ENCODE assay signal across 12 mouse cellular contexts in the genomic region with DNA sequence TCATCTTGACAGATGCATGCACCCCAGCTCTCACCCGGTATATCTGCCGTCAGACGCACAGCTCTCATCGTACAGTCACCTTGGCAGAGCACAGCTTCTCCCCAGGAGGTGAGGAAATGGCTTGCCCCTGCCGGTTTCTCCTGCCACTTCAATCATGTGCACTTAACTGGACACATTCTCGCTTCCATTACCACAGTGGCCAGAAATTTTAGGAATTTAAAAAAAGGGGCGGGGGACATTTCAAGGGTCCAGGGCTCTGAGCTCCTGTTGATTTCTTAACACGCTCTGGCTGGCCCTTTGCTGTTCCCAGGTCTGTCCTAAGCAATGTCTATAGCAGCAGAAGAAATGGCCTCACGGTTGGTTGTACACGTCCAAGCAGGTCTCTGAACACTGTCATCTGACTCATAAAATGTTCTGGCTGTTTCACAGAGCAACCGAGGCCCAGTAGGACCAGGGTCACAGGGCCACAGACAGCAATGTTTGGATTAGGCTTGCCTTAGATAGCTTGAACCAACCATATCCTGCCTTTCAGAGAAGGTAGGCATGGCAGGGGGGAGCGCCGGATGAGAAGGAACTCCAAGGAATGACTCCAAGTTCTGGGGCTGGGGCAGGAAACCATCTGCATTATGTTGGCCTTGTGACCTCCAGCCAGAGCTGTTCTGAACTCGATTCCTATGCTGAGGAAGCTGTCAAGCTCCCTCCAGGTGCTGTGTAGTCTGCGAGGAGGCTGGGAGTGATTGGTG. TPM values are rescaled to one million over a fixed set of nuclear protein-coding genes. Genes with fewer than 3 reads are reported as not detected.
A peak's percentile ranks its signal among the peaks of the same experiment; 100 is the strongest.
DNase-seq lines count a peak whose midpoint lies in the region; ATAC-seq and TF ChIP-seq lines count a peak whose summit lies in the region.
"Had no signal": no experiment of that assay in that cellular context is flagged by ENCODE, and none has a peak within 500 bp of the region (broad histone marks: within the 10 kb centered on the region; RNA-seq: fewer than 3 reads in every experiment).

No protein-coding gene starts in this region.

- ATAC-seq in lung, embryonic 15.5 days (ENCODE audit: borderline replicate concordance, extremely low read depth, low FRiP score, low TSS enrichment): peak; percentile 15; the same call in 1 of the 2 replicates
- ATAC-seq in heart, embryonic 14.5 days (ENCODE audit: insufficient number of reproducible peaks, insufficient read depth, low FRiP score, low read depth): no peak
- ATAC-seq in erythroid progenitor cell, adult 5-6 weeks (replicated peaks; ENCODE audit: low FRiP score, poor library complexity, severe bottlenecking): no peak
- ATAC-seq: CD4-positive, CD25-positive, alpha-beta regulatory T cell, adult 4 months had no signal

- TF ChIP-seq EP300 in heart, adult 2 months (IDR thresholded peaks at IDR 0.05; ENCODE audit: insufficient read depth, low read depth, low read length): no peak

- no peak for TF ChIP-seq POLR2A in heart, adult 2 months (IDR thresholded peaks at IDR 0.05; ENCODE audit: insufficient read depth, low read depth, low read length)

- no peak overlapping the region for H3K4me2 ChIP-seq in lung, embryonic 15.5 days
- H3K4me2 ChIP-seq in heart, embryonic 14.5 days (ENCODE audit: low read length): 0 out of 2 replicates have a peak overlapping the region, but pooled peaks have one; percentile 13
- H3K4me2 ChIP-seq: embryonic facial prominence, embryonic 12.5 days; limb, embryonic 15.5 days had no signal

- no peak for TF ChIP-seq CTCF in heart, adult 2 months (IDR thresholded peaks at IDR 0.05)

- H3K79me2 ChIP-seq in heart, adult 2 months (replicated peaks; ENCODE audit: control insufficient read depth, insufficient read depth, low read length): no peaks in the 10 kb centered on the region

- 49% methylated on average over 15 of the region's 15 CpGs for WGBS in heart, adult 2 months
- 23% methylated on average over 15 of the region's 15 CpGs for WGBS in lung, embryonic 15.5 days
- 38% methylated on average over 15 of the region's 15 CpGs for whole genome bisulfite sequencing in heart, embryonic 14.5 days

- H3K36me3 ChIP-seq in heart, adult 2 months (ENCODE audit: control insufficient read depth, insufficient read depth, low read length): no peaks in the 10 kb centered on the region
- no peaks in the 10 kb centered on the region for H3K36me3 ChIP-seq in lung, embryonic 15.5 days
- no peaks in the 10 kb centered on the region for H3K36me3 ChIP-seq in heart, embryonic 14.5 days (ENCODE audit: control insufficient read depth, insufficient read depth, low read length)
- H3K36me3 ChIP-seq: embryonic facial prominence, embryonic 12.5 days; limb, embryonic 15.5 days had no signal

- H3K9me3 ChIP-seq in lung, embryonic 15.5 days: no peaks in the 10 kb centered on the region
- H3K9me3 ChIP-seq in heart, embryonic 14.5 days (ENCODE audit: control insufficient read depth, low read length): peaks cover 3% of the 10 kb centered on the region; the same call in 1 of the 2 replicates
- H3K9me3 ChIP-seq: embryonic facial prominence, embryonic 12.5 days; limb, embryonic 15.5 days had no signal

- no peaks in the 10 kb centered on the region for H3K27me3 ChIP-seq in heart, adult 2 months (ENCODE audit: control insufficient read depth, insufficient read depth, low read length)
- H3K27me3 ChIP-seq in lung, embryonic 15.5 days: peaks cover 21% of the 10 kb centered on the region
- H3K27me3 ChIP-seq in heart, embryonic 14.5 days (ENCODE audit: control insufficient read depth, insufficient read depth, low read length): peaks cover 15% of the 10 kb centered on the region

- H3K4me3 ChIP-seq in heart, adult 2 months: no peak overlapping the region
- no peak overlapping the region for H3K4me3 ChIP-seq in lung, embryonic 15.5 days
- H3K4me3 ChIP-seq in heart, embryonic 14.5 days (ENCODE audit: control insufficient read depth in 1 of 2, insufficient read depth in 1 of 2, low read depth in 1 of 2, low read length in 2 of 2): no peak overlapping the region
- H3K4me3 ChIP-seq: embryonic facial prominence, embryonic 12.5 days; limb, embryonic 15.5 days; megakaryocyte, embryonic 14.5 days had no signal

- H3K4me1 ChIP-seq in heart, adult 2 months (ENCODE audit: control insufficient read depth, insufficient read depth, low read length): peaks cover 12% of the 10 kb centered on the region; the same call in 1 of the 2 replicates
- peaks cover 30% of the 10 kb centered on the region for H3K4me1 ChIP-seq in lung, embryonic 15.5 days
- peaks cover 29 to 31% of the 10 kb centered on the region in 2 experiments for H3K4me1 ChIP-seq in heart, embryonic 14.5 days (ENCODE audit: control insufficient read depth in 2 of 2, insufficient read depth in 2 of 2, low read length in 2 of 2)

- peak overlapping the region; percentile 94 for H3K27ac ChIP-seq in heart, adult 2 months
- peak overlapping the region; percentile 69 for H3K27ac ChIP-seq in lung, embryonic 15.5 days
- peak overlapping the region; percentile 42 to 57 for H3K27ac ChIP-seq in heart, embryonic 14.5 days (replicated peaks in 1 of 2; ENCODE audit: control insufficient read depth in 1 of 2, insufficient read depth in 1 of 2, low read depth in 2 of 2, low read length in 2 of 2)
- H3K27ac ChIP-seq: embryonic facial prominence, embryonic 12.5 days; limb, embryonic 15.5 days had no signal

- intact Hi-C loops in heart, adult 2 months (cut with DNase I): loop anchor here (2.0 kb wide), 1 partner anchor 21 kb away; a partner anchor contains a TSS

- peak in 1 of 2 experiments; percentile 27 for DNase-seq in heart, adult 2 months
- no peak for DNase-seq in heart, adult 9 months (ENCODE audit: low spot score in 2 of 2)
- no peak for DNase-seq in lung, postnatal 25 days (ENCODE audit: low spot score)
- peak; percentile 49 for DNase-seq in retina, embryonic 14.5 days (ENCODE audit: low spot score)
- no peak for DNase-seq in natural killer cell, adult 2 months (ENCODE audit: low spot score in 2 of 2)

- no peak overlapping the region for H3K9ac ChIP-seq in heart, adult 2 months (ENCODE audit: low read depth, low read length)
- no peak overlapping the region for H3K9ac ChIP-seq in lung, embryonic 15.5 days
- H3K9ac ChIP-seq in heart, embryonic 14.5 days (ENCODE audit: low read length): peak overlapping the region; percentile 38; the same call in 1 of the 2 replicates
- H3K9ac ChIP-seq: embryonic facial prominence, embryonic 12.5 days; limb, embryonic 15.5 days had no signal

RNA-seq across cellular contexts. Expression of a gene that starts 21.0 kb away (rescaled TPM):
- total RNA-seq in heart, adult 2 months (2021): 10 to 100 TPM; 66.3 to 66.8 TPM
- 33.9 and 41.2 TPM in 2 replicates for polyA plus RNA-seq in heart, adult 2 months (2012; rRNA removed)
- 171 and 188 TPM in 2 replicates for polyA plus RNA-seq in lung, embryonic 15.5 days (2015; fragmentation: Nextera tagmentation; extraction: Ambion mirVana)
- 81.4 and 86.9 TPM in 2 replicates for polyA plus RNA-seq in heart, embryonic 14.5 days (2014; fragmentation: Nextera tagmentation; extraction: Ambion mirVana)
- total RNA-seq in erythroid progenitor cell, adult 5-6 weeks (2015; ENCODE audit: low replicate concordance): 13.8 and 15.1 TPM in 2 replicates
- 7.0 and 17.5 TPM in 2 replicates for total RNA-seq in erythroid progenitor cell, adult 5-6 weeks (2017; ENCODE audit: low replicate concordance)

RNA-seq across cellular contexts. Expression of a gene that starts 32.1 kb away (rescaled TPM):
- under 1 TPM in 1 of 2 experiments, not detected in 1; 0.07 TPM for total RNA-seq in heart, adult 2 months (2021)
- 0.14 and 0.15 TPM in 2 replicates for polyA plus RNA-seq in heart, adult 2 months (2012; rRNA removed)
- polyA plus RNA-seq in lung, embryonic 15.5 days (2015; fragmentation: Nextera tagmentation; extraction: Ambion mirVana): 0.06 TPM in 1 of 2 replicates, not detected in the other
- 0.05 TPM in 1 of 2 replicates, not detected in the other for polyA plus RNA-seq in heart, embryonic 14.5 days (2014; fragmentation: Nextera tagmentation; extraction: Ambion mirVana)
- total RNA-seq in erythroid progenitor cell, adult 5-6 weeks (2015; ENCODE audit: low replicate concordance): not detected in 2 replicates
- not detected in 2 replicates for total RNA-seq in erythroid progenitor cell, adult 5-6 weeks (2017; ENCODE audit: low replicate concordance)
- polyA plus RNA-seq: CD4-positive, CD25-positive, alpha-beta regulatory T cell, adult 4 months; embryonic facial prominence, embryonic 12.5 days had no signal

RNA-seq across cellular contexts. Expression of a gene that starts 52.7 kb away (rescaled TPM):
- 100 to 1,000 TPM; 166 to 197 TPM for total RNA-seq in heart, adult 2 months (2021)
- polyA plus RNA-seq in heart, adult 2 months (2012; rRNA removed): 82.7 and 134 TPM in 2 replicates
- polyA plus RNA-seq in lung, embryonic 15.5 days (2015; fragmentation: Nextera tagmentation; extraction: Ambion mirVana): 242 and 243 TPM in 2 replicates
- polyA plus RNA-seq in heart, embryonic 14.5 days (2014; fragmentation: Nextera tagmentation; extraction: Ambion mirVana): 169 and 175 TPM in 2 replicates
- total RNA-seq in erythroid progenitor cell, adult 5-6 weeks (2015; ENCODE audit: low replicate concordance): 43.6 and 65.2 TPM in 2 replicates
- total RNA-seq in erythroid progenitor cell, adult 5-6 weeks (2017; ENCODE audit: low replicate concordance): 26.9 and 52.8 TPM in 2 replicates
